8 mouse cellular contexts compared by ENCODE assay signal in genomic region chr1:126737554-126738290, GRCm38 (mm10).
DNase-seq lines count a peak whose midpoint lies in the region; ATAC-seq lines count a peak whose summit lies in the region.

No protein-coding gene starts in this region.

- peak overlapping the region; percentile 82 for H3K4me2 ChIP-seq in hindbrain, embryonic 14.5 days (replicated peaks)
- H3K4me2 ChIP-seq in lung, embryonic 15.5 days = peak overlapping the region; percentile 64

- peak overlapping the region; percentile 40 for H3K4me3 ChIP-seq in hindbrain, embryonic 14.5 days (replicated peaks; ENCODE audit: low read length)
- H3K4me3 ChIP-seq in lung, embryonic 15.5 days = peak overlapping the region; percentile 39

- peak overlapping the region; percentile 65 for H3K9ac ChIP-seq in hindbrain, embryonic 14.5 days
- H3K9ac ChIP-seq in lung, embryonic 15.5 days = peak overlapping the region; percentile 46

- no peaks in the 10 kb centered on the region for H3K36me3 ChIP-seq in hindbrain, embryonic 14.5 days (replicated peaks; ENCODE audit: control insufficient read depth, insufficient read depth)
- H3K36me3 ChIP-seq in lung, embryonic 15.5 days = no peaks in the 10 kb centered on the region

- peak; percentile 53; the same call in 1 of the 2 replicates for ATAC-seq in hindbrain, embryonic 14.5 days (ENCODE audit: low FRiP score)
- ATAC-seq in lung, embryonic 15.5 days (ENCODE audit: borderline replicate concordance, extremely low read depth, low FRiP score, low TSS enrichment) = peak; percentile 69; the same call in 1 of the 2 replicates

- 3% methylated on average over 18 of the region's 18 CpGs for WGBS in hindbrain, embryonic 14.5 days
- 11% methylated on average over 18 of the region's 18 CpGs for WGBS in lung, embryonic 15.5 days

- peak overlapping the region; percentile 80 for H3K27ac ChIP-seq in hindbrain, embryonic 14.5 days
- peak overlapping the region; percentile 37; the same call in 1 of the 2 replicates for H3K27ac ChIP-seq in lung, embryonic 15.5 days

- H3K4me1 ChIP-seq in hindbrain, embryonic 14.5 days (replicated peaks; ENCODE audit: control insufficient read depth, insufficient read depth, low read length) = peaks cover 12% of the 10 kb centered on the region
- peaks cover 24% of the 10 kb centered on the region for H3K4me1 ChIP-seq in lung, embryonic 15.5 days

- no peaks in the 10 kb centered on the region for H3K27me3 ChIP-seq in hindbrain, embryonic 14.5 days (ENCODE audit: control insufficient read depth, insufficient read depth, low read length)
- no peaks in the 10 kb centered on the region for H3K27me3 ChIP-seq in lung, embryonic 15.5 days

- peak; percentile 13 for DNase-seq in adrenal gland, adult 8-10 months
- DNase-seq in cerebellum, postnatal 25 days = peak; percentile 24 to 38
- peak; percentile 4 to 28 for DNase-seq in gastrocnemius, adult 8-10 months (ENCODE audit: low spot score in 2 of 2)
- DNase-seq in hindbrain, embryonic 14.5 days (ENCODE audit: low spot score) = peak; percentile 44
- peak; percentile 23 to 29 for DNase-seq in layer of hippocampus, postnatal 25 days (ENCODE audit: extremely low spot score in 1 of 2, low spot score in 1 of 2)
- peak; percentile 62 to 66 for DNase-seq in right cerebral cortex, postnatal 10 days (ENCODE audit: low spot score in 2 of 2)
- DNase-seq in MN1 (ENCODE audit: low spot score) = no peak

- H3K9me3 ChIP-seq in hindbrain, embryonic 14.5 days (ENCODE audit: control insufficient read depth, low read length) = no peaks in the 10 kb centered on the region
- no peaks in the 10 kb centered on the region for H3K9me3 ChIP-seq in lung, embryonic 15.5 days
